ENCODE assay signal across 10 mouse cellular contexts in the genomic region with DNA sequence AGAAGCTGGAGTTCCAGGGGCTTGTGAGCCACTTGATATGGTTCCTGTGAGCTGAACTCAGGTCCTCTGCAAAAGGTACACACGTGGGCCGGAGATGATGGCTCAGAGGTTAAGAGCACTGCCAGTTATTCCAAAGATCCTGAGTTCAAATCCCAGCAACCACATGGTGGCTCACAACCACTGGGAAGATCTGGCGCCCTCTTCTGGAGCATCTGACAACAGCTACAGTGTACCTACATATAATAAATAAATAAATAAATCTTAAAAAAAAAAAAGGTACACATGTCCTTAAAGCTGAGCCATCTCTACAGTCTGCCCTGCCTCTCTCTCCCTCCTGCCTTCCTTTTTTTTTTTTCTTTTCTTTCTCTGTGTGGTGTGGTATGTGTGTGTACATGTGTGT. TPM values are rescaled to one million over a fixed set of nuclear protein-coding genes. Genes with fewer than 3 reads are reported as not detected.
DNase-seq lines count a peak whose midpoint lies in the region.
"Had no signal": no experiment of that assay in that cellular context is flagged by ENCODE, and none has a peak within 500 bp of the region (broad histone marks: within the 10 kb centered on the region; RNA-seq: fewer than 3 reads in every experiment).

No protein-coding gene starts in this region.

- DNase-seq in embryo, embryonic 10.5 days (ENCODE audit: low spot score), result peak; percentile 64
- DNase-seq in embryo, embryonic 9.5 days (ENCODE audit: extremely low spot score), result no peak
- DNase-seq in kidney, postnatal 14 days, result peak; percentile 13
- DNase-seq in kidney, adult 9 months, result no peak
- peak; percentile 57 for DNase-seq in A20 (ENCODE audit: low read depth, low spot score)
- peak; percentile 13 for DNase-seq in c-Kit-positive CD71-positive TER-119-negative erythroid progenitor cells, embryonic 14.5 days (ENCODE audit: low read depth)
- DNase-seq in left cerebral cortex, adult 8-10 months (ENCODE audit: low spot score in 2 of 2), result no peak
- DNase-seq in adrenal gland, adult 8-10 months, result no peak
- DNase-seq: lung, adult 18-20 months had no signal

RNA-seq across cellular contexts. Expression of gene Meioc, which starts 10.7 kb away (rescaled TPM):
- total RNA-seq in left cerebral cortex, adult 8-10 months (2022), result not detected
- total RNA-seq in adrenal gland, adult 8-10 months (2022), result not detected
- total RNA-seq: heart, adult 8-10 months had no signal

RNA-seq across cellular contexts. Expression of gene Ccdc43, which starts 44.7 kb away (rescaled TPM):
- 10 to 100 TPM; 23.9 to 37.7 (median 26.3) TPM for total RNA-seq in left cerebral cortex, adult 8-10 months (2022)
- 10 to 100 TPM; 26.5 to 30.5 (median 29.6) TPM for total RNA-seq in adrenal gland, adult 8-10 months (2022)

RNA-seq across cellular contexts. Expression of gene Fzd2, which starts 48.6 kb away (rescaled TPM):
- total RNA-seq in left cerebral cortex, adult 8-10 months (2022), result 10 to 100 TPM in 1 of 4 experiments, 1 to 10 TPM in 3; 7.4 to 10.5 (median 9.6) TPM
- total RNA-seq in adrenal gland, adult 8-10 months (2022), result 1 to 10 TPM; 4.8 to 6.9 (median 5.7) TPM

Comparison
In these comparisons a context has a peak if more than half of its experiments do, and no peak if none do; other contexts are left out.
1. DNase-seq: peak in embryo, embryonic 10.5 days (single experiment), kidney, postnatal 14 days (single experiment), A20 (single experiment) and c-Kit-positive CD71-positive TER-119-negative erythroid progenitor cells, embryonic 14.5 days (single experiment); none in embryo, embryonic 9.5 days (single experiment), kidney, adult 9 months (single experiment), left cerebral cortex, adult 8-10 months (0 of 2) and adrenal gland, adult 8-10 months (single experiment).